Mouse (Mus musculus): ENCODE data around the gene Gm9376.

- TF ChIP-seq CTCF (IDR thresholded peaks at IDR 0.05; ENCODE audit: insufficient read depth, low read length) (no peak), POLR2A (IDR thresholded peaks at IDR 0.05; ENCODE audit: borderline replicate concordance, extremely low read depth, low read depth, low read length) (no peak)
Measured at GRCm38 (mm10) chr14:118225911-118226310, 40.8 kb upstream of the Gm9376 start.

Measured in lung, adult 2 months (tissue).